Mouse (Mus musculus) midbrain, embryonic 15.5 days (tissue): ENCODE data around the gene Rims4. TPM values are rescaled to one million over a fixed set of nuclear protein-coding genes. Genes with fewer than 3 reads are reported as not detected.

ENCODE experiments used
- polyA plus RNA-seq: library from polyadenylated mRNA; unstranded; fragments of >200 nt; fragmentation: Nextera tagmentation; extraction: Ambion mirVana; gene quantifications from 2 replicates; pipeline ENCODE4 v1.2.1, GENCODE M21; 2015

Rims4 gene
- polyA plus RNA-seq, 1 experiment from 2014 or later: 21.1 TPM

Other genes starting within 250 kb of the Rims4 start
- gene Ada, start 168.4 kb downstream of the Rims4 start, polyA plus RNA-seq: 3.9 TPM in 2 replicates
- 0.28 and 0.68 TPM in 2 replicates for gene Ccn5, start 97.8 kb downstream of the Rims4 start, polyA plus RNA-seq
- 0.22 TPM in 1 of 2 replicates, not detected in the other for gene Kcnk15, start 65.0 kb downstream of the Rims4 start, polyA plus RNA-seq
- 481 and 500 TPM in 2 replicates for gene Ywhab, start 76.3 kb upstream of the Rims4 start, polyA plus RNA-seq
- gene Pabpc1l, start 106.8 kb upstream of the Rims4 start, polyA plus RNA-seq: 2.2 and 2.4 TPM in 2 replicates
- 19.6 and 21.1 TPM in 2 replicates for gene Stk4, start 151.6 kb upstream of the Rims4 start, polyA plus RNA-seq
- gene Tomm34, start 152.5 kb upstream of the Rims4 start, polyA plus RNA-seq: 52.9 and 53.4 TPM in 2 replicates